Mouse (Mus musculus): Measurements from ENCODE around the gene Fbxo3. TPM values are rescaled to one million over a fixed set of nuclear protein-coding genes. Genes with fewer than 3 reads are reported as not detected.
"Not testable (repeated sequence)": the region's sequence is repeated elsewhere in the genome, so short reads cannot be mapped to it uniquely, and the experiment has no call there.

Fbxo3 gene
- polyA plus RNA-seq (2014; fragmentation: Nextera tagmentation; extraction: Ambion mirVana) = 60.1 and 63.2 TPM in 2 replicates

DNA sequence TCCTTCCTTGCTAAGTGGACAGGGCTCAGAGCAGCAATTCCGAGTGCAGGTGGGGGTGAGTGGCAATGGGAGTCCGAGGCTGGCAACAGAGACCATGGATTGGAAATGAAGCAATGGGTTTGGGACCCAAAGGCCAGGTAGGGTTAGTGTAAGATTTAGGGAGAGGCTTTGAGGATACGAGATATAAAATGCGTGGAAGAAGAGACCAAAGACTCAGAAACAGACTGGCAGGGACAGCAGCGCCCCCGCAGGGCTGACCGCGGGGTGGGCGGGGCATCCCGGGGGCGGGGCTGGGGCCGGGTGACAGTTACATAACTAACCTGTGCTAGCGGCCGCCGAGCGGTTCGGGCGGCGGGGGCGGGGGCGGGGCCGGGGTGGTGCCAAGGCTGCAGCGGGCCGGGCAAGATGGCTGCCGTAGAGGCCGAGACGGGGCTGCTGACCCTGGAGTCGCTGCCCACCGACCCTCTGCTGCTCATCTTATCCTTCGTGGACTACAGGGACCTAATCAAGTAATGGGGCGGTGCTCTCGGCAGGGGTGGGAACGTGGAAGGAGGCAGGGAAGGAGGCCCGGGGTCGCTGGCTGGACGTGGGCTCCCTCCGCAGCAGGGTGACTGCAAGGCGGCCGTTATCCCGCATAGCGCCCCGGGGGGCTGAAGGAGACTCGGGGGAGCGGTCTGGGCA is at the start of gene Fbxo3:
Gene Fbxo3 (plus strand): TSS at position 264 of the 681 bp plus-strand sequence.
- Histone ChIP-seq H3K36me3 (ENCODE audit: control insufficient read depth, insufficient read depth, low read length) (no peaks in the 10 kb centered on the region), H3K4me3 (ENCODE audit: low read depth, low read length) (peak within 1 kb of the TSS; percentile 99), H3K27ac (ENCODE audit: low read length) (peak within 1 kb of the TSS; percentile 74; the same call in 1 of the 2 replicates), H3K4me1 (ENCODE audit: control insufficient read depth, insufficient read depth, low read length) (peaks cover 14% of the 10 kb centered on the region), H3K4me2 (replicated peaks; ENCODE audit: low read depth, low read length) (peak within 1 kb of the TSS; percentile 85), H3K27me3 (ENCODE audit: control insufficient read depth, insufficient read depth, low read length) (no peaks in the 10 kb centered on the region), H3K9me3 (ENCODE audit: control insufficient read depth, low read depth, low read length) (no peaks in the 10 kb centered on the region), H3K9ac (replicated peaks; ENCODE audit: low read depth, low read length) (peak within 1 kb of the TSS; percentile 93)
- ATAC-seq (ENCODE audit: insufficient number of reproducible peaks, insufficient read depth, low FRiP score, low read depth) = peak; percentile 95
- WGBS = under 1% methylated on average over 42 of the region's 44 CpGs

- ATAC-seq (ENCODE audit: insufficient number of reproducible peaks, insufficient read depth, low FRiP score, low read depth) = 0 out of 2 replicates have a peak, but pooled peaks have one; percentile 46
- Histone ChIP-seq H3K4me2 (replicated peaks; ENCODE audit: low read depth, low read length) (no peak overlapping the region), H3K36me3 (ENCODE audit: control insufficient read depth, insufficient read depth, low read length) (no peaks in the 10 kb centered on the region), H3K4me1 (ENCODE audit: control insufficient read depth, insufficient read depth, low read length) (no peaks in the 10 kb centered on the region), H3K27me3 (ENCODE audit: control insufficient read depth, insufficient read depth, low read length) (no peaks in the 10 kb centered on the region), H3K4me3 (ENCODE audit: low read depth, low read length) (no peak overlapping the region), H3K9ac (replicated peaks; ENCODE audit: low read depth, low read length) (no peak overlapping the region), H3K9me3 (ENCODE audit: control insufficient read depth, low read depth, low read length) (no peaks in the 10 kb centered on the region), H3K27ac (ENCODE audit: low read length) (no peak overlapping the region)
- 7% methylated on average over 5 of the region's 5 CpGs for WGBS
Measured at GRCm38 (mm10) chr2:103982250-103982649, 45.3 kb upstream of the Fbxo3 start.

GRCm38 (mm10) chr2:103983146-103983545 is 44.4 kb upstream of the Fbxo3 start:
- H3K36me3 ChIP-seq (ENCODE audit: control insufficient read depth, insufficient read depth, low read length) = no peaks in the 10 kb centered on the region
- WGBS = 83% methylated on average over 10 of the region's 10 CpGs
- H3K27me3 ChIP-seq (ENCODE audit: control insufficient read depth, insufficient read depth, low read length) = no peaks in the 10 kb centered on the region
- no peak for ATAC-seq (ENCODE audit: insufficient number of reproducible peaks, insufficient read depth, low FRiP score, low read depth)
- no peak overlapping the region for H3K4me2 ChIP-seq (replicated peaks; ENCODE audit: low read depth, low read length)
- H3K27ac ChIP-seq (ENCODE audit: low read length) = no peak overlapping the region
- no peaks in the 10 kb centered on the region for H3K9me3 ChIP-seq (ENCODE audit: control insufficient read depth, low read depth, low read length)
- H3K9ac ChIP-seq (replicated peaks; ENCODE audit: low read depth, low read length) = no peak overlapping the region
- no peaks in the 10 kb centered on the region for H3K4me1 ChIP-seq (ENCODE audit: control insufficient read depth, insufficient read depth, low read length)
- H3K4me3 ChIP-seq (ENCODE audit: low read depth, low read length) = no peak overlapping the region

DNA sequence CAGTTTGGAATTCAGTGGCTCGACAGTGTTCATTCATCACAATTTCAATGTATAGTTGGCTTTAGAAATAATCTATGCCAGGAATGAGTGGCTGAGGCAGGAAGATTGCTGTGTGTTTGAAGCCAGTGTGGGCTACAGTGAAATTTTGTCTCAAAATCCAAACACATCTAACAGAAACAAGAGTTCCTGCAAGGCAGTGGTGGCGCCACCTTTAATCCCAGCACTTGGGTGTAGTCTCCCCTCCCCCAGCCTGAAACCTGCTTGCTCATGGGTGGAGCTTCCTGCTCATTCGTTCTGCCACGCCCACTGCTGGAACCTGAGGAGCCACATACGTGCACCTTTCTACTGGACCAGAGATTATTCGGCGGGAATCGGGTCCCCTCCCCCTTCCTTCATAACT is 39.9 kb upstream of the Fbxo3 start:
- WGBS = 75% methylated on average over 7 of the region's 8 CpGs
- not testable (repeated sequence) for H3K4me2 ChIP-seq (replicated peaks; ENCODE audit: low read depth, low read length); H3K4me3 ChIP-seq (ENCODE audit: low read depth, low read length); H3K27me3 ChIP-seq (ENCODE audit: control insufficient read depth, insufficient read depth, low read length); H3K27ac ChIP-seq (ENCODE audit: low read length); ATAC-seq (ENCODE audit: insufficient number of reproducible peaks, insufficient read depth, low FRiP score, low read depth); H3K36me3 ChIP-seq (ENCODE audit: control insufficient read depth, insufficient read depth, low read length); H3K9ac ChIP-seq (replicated peaks; ENCODE audit: low read depth, low read length); H3K4me1 ChIP-seq (ENCODE audit: control insufficient read depth, insufficient read depth, low read length); H3K9me3 ChIP-seq (ENCODE audit: control insufficient read depth, low read depth, low read length)

GRCm38 (mm10) chr2:103989724-103990123 is 37.8 kb upstream of the Fbxo3 start:
- ATAC-seq (ENCODE audit: insufficient number of reproducible peaks, insufficient read depth, low FRiP score, low read depth) = no peak
- H3K27me3 ChIP-seq (ENCODE audit: control insufficient read depth, insufficient read depth, low read length) = no peaks in the 10 kb centered on the region
- H3K4me3 ChIP-seq (ENCODE audit: low read depth, low read length) = no peak overlapping the region
- no peak overlapping the region for H3K4me2 ChIP-seq (replicated peaks; ENCODE audit: low read depth, low read length)
- no peak overlapping the region for H3K9ac ChIP-seq (replicated peaks; ENCODE audit: low read depth, low read length)
- no peaks in the 10 kb centered on the region for H3K36me3 ChIP-seq (ENCODE audit: control insufficient read depth, insufficient read depth, low read length)
- WGBS = 86% methylated on average over 6 of the region's 6 CpGs
- no peaks in the 10 kb centered on the region for H3K9me3 ChIP-seq (ENCODE audit: control insufficient read depth, low read depth, low read length)
- no peaks in the 10 kb centered on the region for H3K4me1 ChIP-seq (ENCODE audit: control insufficient read depth, insufficient read depth, low read length)
- no peak overlapping the region for H3K27ac ChIP-seq (ENCODE audit: low read length)

- no peaks in the 10 kb centered on the region for H3K27me3 ChIP-seq (ENCODE audit: control insufficient read depth, insufficient read depth, low read length)
- no peak for ATAC-seq (ENCODE audit: insufficient number of reproducible peaks, insufficient read depth, low FRiP score, low read depth)
- H3K36me3 ChIP-seq (ENCODE audit: control insufficient read depth, insufficient read depth, low read length) = no peaks in the 10 kb centered on the region
- H3K27ac ChIP-seq (ENCODE audit: low read length) = no peak overlapping the region
- no peak overlapping the region for H3K4me3 ChIP-seq (ENCODE audit: low read depth, low read length)
- no peaks in the 10 kb centered on the region for H3K9me3 ChIP-seq (ENCODE audit: control insufficient read depth, low read depth, low read length)
- H3K4me2 ChIP-seq (replicated peaks; ENCODE audit: low read depth, low read length) = no peak overlapping the region
- no peaks in the 10 kb centered on the region for H3K4me1 ChIP-seq (ENCODE audit: control insufficient read depth, insufficient read depth, low read length)
- H3K9ac ChIP-seq (replicated peaks; ENCODE audit: low read depth, low read length) = no peak overlapping the region
Measured at GRCm38 (mm10) chr2:103991303-103991702, 36.2 kb upstream of the Fbxo3 start.

GRCm38 (mm10) chr2:103992162-103992561 is 35.4 kb upstream of the Fbxo3 start:
- H3K27me3 ChIP-seq (ENCODE audit: control insufficient read depth, insufficient read depth, low read length) = no peaks in the 10 kb centered on the region
- no peak overlapping the region for H3K4me3 ChIP-seq (ENCODE audit: low read depth, low read length)
- no peaks in the 10 kb centered on the region for H3K9me3 ChIP-seq (ENCODE audit: control insufficient read depth, low read depth, low read length)
- H3K36me3 ChIP-seq (ENCODE audit: control insufficient read depth, insufficient read depth, low read length) = no peaks in the 10 kb centered on the region
- H3K4me2 ChIP-seq (replicated peaks; ENCODE audit: low read depth, low read length) = no peak overlapping the region
- H3K4me1 ChIP-seq (ENCODE audit: control insufficient read depth, insufficient read depth, low read length) = no peaks in the 10 kb centered on the region
- 67% methylated on average over 9 of the region's 9 CpGs for WGBS
- H3K9ac ChIP-seq (replicated peaks; ENCODE audit: low read depth, low read length) = no peak overlapping the region
- no peak for ATAC-seq (ENCODE audit: insufficient number of reproducible peaks, insufficient read depth, low FRiP score, low read depth)
- H3K27ac ChIP-seq (ENCODE audit: low read length) = no peak overlapping the region

- H3K9me3 ChIP-seq (ENCODE audit: control insufficient read depth, low read depth, low read length) = no peaks in the 10 kb centered on the region
- no peak overlapping the region for H3K27ac ChIP-seq (ENCODE audit: low read length)
- H3K4me1 ChIP-seq (ENCODE audit: control insufficient read depth, insufficient read depth, low read length) = no peaks in the 10 kb centered on the region
- 39% methylated on average over 17 of the region's 17 CpGs for WGBS
- H3K27me3 ChIP-seq (ENCODE audit: control insufficient read depth, insufficient read depth, low read length) = no peaks in the 10 kb centered on the region
- H3K4me3 ChIP-seq (ENCODE audit: low read depth, low read length) = no peak overlapping the region
- H3K4me2 ChIP-seq (replicated peaks; ENCODE audit: low read depth, low read length) = no peak overlapping the region
- no peaks in the 10 kb centered on the region for H3K36me3 ChIP-seq (ENCODE audit: control insufficient read depth, insufficient read depth, low read length)
- H3K9ac ChIP-seq (replicated peaks; ENCODE audit: low read depth, low read length) = no peak overlapping the region
- ATAC-seq (ENCODE audit: insufficient number of reproducible peaks, insufficient read depth, low FRiP score, low read depth) = no peak
Measured at GRCm38 (mm10) chr2:103992618-103993332, 34.7 kb upstream of the Fbxo3 start.

Measured in stomach, embryonic 14.5 days (tissue).